9 mouse cellular contexts compared by ENCODE assay signal in genomic region chr3:104962141-104962611, GRCm38 (mm10). TPM values are rescaled to one million over a fixed set of nuclear protein-coding genes. Genes with fewer than 3 reads are reported as not detected.
DNase-seq lines count a peak whose midpoint lies in the region; ATAC-seq and TF ChIP-seq lines count a peak whose summit lies in the region.
"Had no signal": no experiment of that assay in that cellular context is flagged by ENCODE, and none has a peak within 500 bp of the region (broad histone marks: within the 10 kb centered on the region; RNA-seq: fewer than 3 reads in every experiment).

No protein-coding gene starts in this region.

- H3K4me2 ChIP-seq in hindbrain, embryonic 14.5 days (replicated peaks): peak overlapping the region; percentile 65
- H3K4me2 ChIP-seq in liver, embryonic 16.5 days (ENCODE audit: low read depth, low read length): peak overlapping the region; percentile 67
- peak overlapping the region; percentile 90 for H3K4me2 ChIP-seq in stomach, embryonic 15.5 days

- TF ChIP-seq POLR2A in heart, adult 2 months (IDR thresholded peaks at IDR 0.05; ENCODE audit: insufficient read depth, low read depth, low read length): no peak

- WGBS in heart, adult 2 months: under 1% methylated on average over 29 of the region's 31 CpGs
- under 1% methylated on average over 30 of the region's 31 CpGs for WGBS in hindbrain, embryonic 14.5 days
- 2% methylated on average over 31 of the region's 31 CpGs for WGBS in liver, embryonic 16.5 days (ENCODE audit: insufficient replicate concordance)
- 2% methylated on average over 31 of the region's 31 CpGs for WGBS in stomach, embryonic 15.5 days

- no peaks in the 10 kb centered on the region for H3K9me3 ChIP-seq in hindbrain, embryonic 14.5 days (ENCODE audit: control insufficient read depth, low read length)
- no peaks in the 10 kb centered on the region for H3K9me3 ChIP-seq in liver, embryonic 16.5 days (replicated peaks; ENCODE audit: control insufficient read depth, low read length)
- H3K9me3 ChIP-seq in stomach, embryonic 15.5 days: no peaks in the 10 kb centered on the region

- no peaks in the 10 kb centered on the region for H3K4me1 ChIP-seq in heart, adult 2 months (ENCODE audit: control insufficient read depth, insufficient read depth, low read length)
- peaks cover 10% of the 10 kb centered on the region; the same call in 1 of the 2 replicates for H3K4me1 ChIP-seq in hindbrain, embryonic 14.5 days (replicated peaks; ENCODE audit: control insufficient read depth, insufficient read depth, low read length)
- H3K4me1 ChIP-seq in liver, embryonic 16.5 days (ENCODE audit: control insufficient read depth, low read depth, low read length): peaks cover 6% of the 10 kb centered on the region
- H3K4me1 ChIP-seq in stomach, embryonic 15.5 days: peaks cover 27% of the 10 kb centered on the region

- no peaks in the 10 kb centered on the region for H3K79me2 ChIP-seq in heart, adult 2 months (replicated peaks; ENCODE audit: control insufficient read depth, insufficient read depth, low read length)

- no peak for TF ChIP-seq EP300 in heart, adult 2 months (IDR thresholded peaks at IDR 0.05; ENCODE audit: insufficient read depth, low read depth, low read length)

- H3K27ac ChIP-seq in heart, adult 2 months: no peak overlapping the region
- no peak overlapping the region for H3K27ac ChIP-seq in hindbrain, embryonic 14.5 days
- no peak overlapping the region for H3K27ac ChIP-seq in liver, embryonic 16.5 days (ENCODE audit: low read length)
- peak overlapping the region; percentile 21; the same call in 1 of the 2 replicates for H3K27ac ChIP-seq in stomach, embryonic 15.5 days

- TF ChIP-seq CTCF in heart, adult 2 months (IDR thresholded peaks at IDR 0.05): no peak

- peak in 1 of 2 experiments; percentile 23 for DNase-seq in heart, adult 2 months
- DNase-seq in heart, postnatal 36 days: no peak
- DNase-seq in embryo, embryonic 9.5 days (ENCODE audit: extremely low spot score): peak; percentile 52
- no peak for DNase-seq in hindbrain, embryonic 14.5 days (ENCODE audit: low spot score)
- no peak for DNase-seq in cerebellum, adult 8-10 months
- no peak for DNase-seq in urinary bladder, postnatal 25 days (ENCODE audit: low spot score)

- H3K27me3 ChIP-seq in heart, adult 2 months (ENCODE audit: control insufficient read depth, insufficient read depth, low read length): peaks cover 12% of the 10 kb centered on the region
- peaks cover 70% of the 10 kb centered on the region for H3K27me3 ChIP-seq in hindbrain, embryonic 14.5 days (ENCODE audit: control insufficient read depth, insufficient read depth, low read length)
- H3K27me3 ChIP-seq in liver, embryonic 16.5 days (ENCODE audit: control insufficient read depth, insufficient read depth, low read depth, low read length): peaks cover 56% of the 10 kb centered on the region
- peaks cover 50% of the 10 kb centered on the region for H3K27me3 ChIP-seq in stomach, embryonic 15.5 days (replicated peaks)

- ATAC-seq in hindbrain, embryonic 14.5 days (ENCODE audit: low FRiP score): peak; percentile 28
- ATAC-seq in liver, embryonic 16.5 days (ENCODE audit: low read depth): no peak
- ATAC-seq in stomach, embryonic 15.5 days (ENCODE audit: insufficient read depth, low FRiP score, low read depth): peak; percentile 23; the same call in 1 of the 2 replicates

- no peaks in the 10 kb centered on the region for H3K36me3 ChIP-seq in heart, adult 2 months (ENCODE audit: control insufficient read depth, insufficient read depth, low read length)
- no peaks in the 10 kb centered on the region for H3K36me3 ChIP-seq in hindbrain, embryonic 14.5 days (replicated peaks; ENCODE audit: control insufficient read depth, insufficient read depth)
- H3K36me3 ChIP-seq in liver, embryonic 16.5 days (ENCODE audit: control insufficient read depth, insufficient read depth): no peaks in the 10 kb centered on the region
- no peaks in the 10 kb centered on the region for H3K36me3 ChIP-seq in stomach, embryonic 15.5 days
- H3K36me3 ChIP-seq: G1E had no signal

- intact Hi-C loops in heart, adult 2 months (cut with DNase I): no loop called here
- intact Hi-C loops in heart, postnatal 36 days (cut with DNase I): no loop called here

- no peak overlapping the region for H3K9ac ChIP-seq in heart, adult 2 months (ENCODE audit: low read depth, low read length)
- H3K9ac ChIP-seq in hindbrain, embryonic 14.5 days: no peak overlapping the region
- H3K9ac ChIP-seq in liver, embryonic 16.5 days (ENCODE audit: low read depth, low read length): no peak overlapping the region
- H3K9ac ChIP-seq in stomach, embryonic 15.5 days: peak overlapping the region; percentile 32; the same call in 1 of the 2 replicates

- H3K4me3 ChIP-seq in heart, adult 2 months: peak overlapping the region; percentile 47
- H3K4me3 ChIP-seq in hindbrain, embryonic 14.5 days (replicated peaks; ENCODE audit: low read length): peak overlapping the region; percentile 60
- peak overlapping the region; percentile 55 for H3K4me3 ChIP-seq in liver, embryonic 16.5 days (ENCODE audit: low read depth, low read length)
- peak overlapping the region; percentile 54 for H3K4me3 ChIP-seq in stomach, embryonic 15.5 days (replicated peaks)

RNA-seq across cellular contexts. Expression of gene Wnt2b, which starts 0.5 kb away (rescaled TPM):
- total RNA-seq in heart, adult 2 months (2021): under 1 TPM; 0.76 to 0.77 TPM
- polyA plus RNA-seq in heart, adult 2 months (2012; rRNA removed): 0.51 and 0.94 TPM in 2 replicates
- total RNA-seq in heart, postnatal 36 days (2021): 1 to 10 TPM; 1.1 to 1.8 TPM
- polyA plus RNA-seq in hindbrain, embryonic 14.5 days (2014; fragmentation: Nextera tagmentation; extraction: Ambion mirVana): 0.82 and 1.2 TPM in 2 replicates
- polyA plus RNA-seq in liver, embryonic 16.5 days (2015; fragmentation: Nextera tagmentation; extraction: Ambion mirVana): 0.11 and 0.19 TPM in 2 replicates
- 2.8 and 3.6 TPM in 2 replicates for polyA plus RNA-seq in stomach, embryonic 15.5 days (2015; fragmentation: Nextera tagmentation; extraction: Ambion mirVana)
- polyA plus RNA-seq: G1E had no signal
